15 mouse cellular contexts compared by ENCODE assay signal in genomic region chr5:31655688-31656190, GRCm38 (mm10).
"Had no signal": no experiment of that assay in that cellular context is flagged by ENCODE, and none has a peak within 500 bp of the region (broad histone marks: within the 10 kb centered on the region; RNA-seq: fewer than 3 reads in every experiment).

No protein-coding gene starts in this region.

- H3K27ac ChIP-seq: lung, embryonic 15.5 days; macrophage; midbrain, embryonic 13.5 days; midbrain, embryonic 15.5 days; neural tube, embryonic 12.5 days had no signal

- H3K4me3 ChIP-seq: lung, embryonic 15.5 days; megakaryocyte, embryonic 14.5 days; midbrain, embryonic 13.5 days; midbrain, embryonic 15.5 days; neural tube, embryonic 12.5 days had no signal

- H3K36me3 ChIP-seq: lung, embryonic 15.5 days; midbrain, embryonic 15.5 days; neural tube, embryonic 12.5 days had no signal

- H3K4me2 ChIP-seq: lung, embryonic 15.5 days; midbrain, embryonic 11.5 days; midbrain, embryonic 13.5 days; midbrain, embryonic 15.5 days; neural tube, embryonic 12.5 days had no signal

- DNase-seq: lung, adult 2 months; lung, postnatal 14 days; lung, postnatal 36 days; right cerebral cortex, postnatal 14 days; thymus, adult 18-20 months; thymus, postnatal 14 days; thymus, postnatal 36 days had no signal

- H3K27me3 ChIP-seq: lung, embryonic 15.5 days; megakaryocyte, embryonic 14.5 days; midbrain, embryonic 13.5 days; midbrain, embryonic 15.5 days; neural tube, embryonic 12.5 days had no signal

- H3K9me3 ChIP-seq: lung, embryonic 15.5 days; midbrain, embryonic 13.5 days; midbrain, embryonic 15.5 days; neural tube, embryonic 12.5 days had no signal

- ATAC-seq: lung, postnatal 0 days; midbrain, embryonic 13.5 days; midbrain, embryonic 15.5 days had no signal

- H3K4me1 ChIP-seq: lung, embryonic 15.5 days; megakaryocyte, embryonic 14.5 days; midbrain, embryonic 13.5 days; midbrain, embryonic 15.5 days; neural tube, embryonic 12.5 days had no signal

- H3K9ac ChIP-seq: lung, embryonic 15.5 days; midbrain, embryonic 13.5 days; midbrain, embryonic 15.5 days; neural tube, embryonic 12.5 days had no signal
